Mouse (Mus musculus) small intestine, adult 2 months (tissue): ENCODE results near the gene Ocrl.

Source experiments
- CTCF ChIP-seq: fragments of 200-500 bp; IDR thresholded peaks from 2 replicates; pipeline ENCODE4 v1.5.1; 2012; ENCODE audit warnings: low read depth, mild to moderate bottlenecking, control low read depth, inconsistent platforms, low read length, moderate library complexity, mixed read lengths; ENCODE audit not compliant: insufficient replicate concordance, insufficient read length; ENCODE audit errors: extremely low read depth
- POLR2A ChIP-seq: fragments of 200-500 bp; IDR thresholded peaks from 2 replicates; pipeline ENCODE4 v1.6.1; 2012; ENCODE audit warnings: low read depth, mild to moderate bottlenecking, control low read depth, inconsistent platforms, low read length, moderate library complexity

GRCm38 (mm10) chrX:47891907-47892430, 20.2 kb upstream of the Ocrl start:
- TF ChIP-seq POLR2A = no peak
- TF ChIP-seq CTCF = no peak
